Mouse (Mus musculus) right cerebral cortex, postnatal 4 days (tissue): ENCODE data around the gene Atf6.

Source experiments
- DNase-seq: peaks from one replicate; pipeline ENCODE4 v3.0.0-alpha.2; 2022

Atf6 gene

GRCm38 (mm10) chr1:170655280-170655917 is 212.2 kb downstream of the Atf6 start:
- DNase-seq = no peak
